Mouse (Mus musculus): ENCODE measurements at regions not wholly inside any gene's neighbourhood (a gene's known extent, or its start where the extent isn't known, plus 50 kb on each side); places are given as distances from the start of the nearest gene placed in this dataset.

DNA sequence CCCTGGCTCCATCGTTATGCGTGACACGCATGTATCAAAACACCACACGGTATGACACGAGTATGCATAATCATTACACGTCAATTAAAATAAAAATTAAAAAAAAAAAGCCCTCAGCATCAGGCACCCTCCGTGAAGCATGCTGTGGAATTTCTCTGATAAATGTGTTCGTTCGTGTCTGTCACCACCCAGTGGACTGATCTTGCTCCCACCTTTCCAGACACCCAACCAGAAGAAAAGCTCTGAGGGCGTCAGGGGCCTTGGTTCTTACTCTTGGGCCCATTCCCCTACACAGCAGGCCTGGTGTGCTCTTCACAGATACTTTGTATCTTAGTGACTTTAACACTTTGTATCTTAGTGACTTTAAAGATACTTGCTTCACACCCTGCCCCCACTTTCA, 200.5 kb downstream of the Cryba4 start:
- Histone ChIP-seq H3K36me3 (ENCODE audit: control insufficient read depth, insufficient read depth, low read length, poor library complexity, severe bottlenecking) (no peaks in the 10 kb centered on the region), H3K4me1 (ENCODE audit: control insufficient read depth, insufficient read depth, low read length) (peaks cover 4% of the 10 kb centered on the region), H3K9ac (ENCODE audit: low read depth, poor library complexity, severe bottlenecking) (no peak overlapping the region), H3K27me3 (ENCODE audit: control insufficient read depth, insufficient read depth, low read length, poor library complexity, severe bottlenecking) (no peaks in the 10 kb centered on the region), H3K4me3 (ENCODE audit: low read depth, low read length) (no peak overlapping the region), H3K27ac (ENCODE audit: insufficient read depth, low read length) (no peak overlapping the region), H3K9me3 (replicated peaks; ENCODE audit: control insufficient read depth, insufficient read depth, low read length, poor library complexity, severe bottlenecking) (no peaks in the 10 kb centered on the region)
- no peak for TF ChIP-seq CTCF (IDR thresholded peaks at IDR 0.05; ENCODE audit: low read depth, low read length)
- TF ChIP-seq EP300 (IDR thresholded peaks at IDR 0.05; ENCODE audit: insufficient read depth, low read depth, low read length) = no peak
- no peak for TF ChIP-seq POLR2A (IDR thresholded peaks at IDR 0.05; ENCODE audit: insufficient read depth, low read length)

DNA sequence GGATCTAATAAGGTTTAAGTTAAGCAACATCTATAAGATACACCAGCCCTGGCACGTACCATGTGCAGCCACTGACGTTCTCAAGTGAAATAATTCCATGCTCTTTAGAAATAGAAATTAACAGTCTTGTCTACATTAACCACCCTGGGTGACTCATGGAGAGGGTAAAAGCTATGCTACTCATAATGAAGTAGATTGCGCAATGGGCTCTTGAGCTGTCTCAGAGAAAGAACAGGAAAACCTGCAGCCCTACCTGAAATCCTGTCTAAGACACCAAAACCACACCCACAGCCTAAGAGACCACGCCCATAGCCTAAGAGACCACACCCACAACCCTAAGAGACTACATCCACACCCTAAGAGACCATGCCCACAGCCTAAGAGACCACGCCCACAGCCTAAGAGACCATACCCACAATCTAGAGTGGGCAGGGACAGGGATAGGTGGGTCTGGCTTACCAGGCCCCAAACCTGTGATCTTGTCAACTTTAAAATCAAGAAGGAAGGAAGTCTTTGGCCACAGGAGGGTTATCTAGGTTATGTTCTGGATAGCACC, 198.6 kb downstream of the Cryba4 start:
- H3K36me3 ChIP-seq (ENCODE audit: control insufficient read depth, insufficient read depth, low read length, poor library complexity, severe bottlenecking) = no peaks in the 10 kb centered on the region
- no peaks in the 10 kb centered on the region for H3K9me3 ChIP-seq (replicated peaks; ENCODE audit: control insufficient read depth, insufficient read depth, low read length, poor library complexity, severe bottlenecking)
- no peak overlapping the region for H3K9ac ChIP-seq (ENCODE audit: low read depth, poor library complexity, severe bottlenecking)
- no peaks in the 10 kb centered on the region for H3K27me3 ChIP-seq (ENCODE audit: control insufficient read depth, insufficient read depth, low read length, poor library complexity, severe bottlenecking)
- peaks cover 4% of the 10 kb centered on the region for H3K4me1 ChIP-seq (ENCODE audit: control insufficient read depth, insufficient read depth, low read length)
- no peak overlapping the region for H3K4me3 ChIP-seq (ENCODE audit: low read depth, low read length)
- H3K27ac ChIP-seq (ENCODE audit: insufficient read depth, low read length) = no peak overlapping the region
- no peak for TF ChIP-seq EP300 (IDR thresholded peaks at IDR 0.05; ENCODE audit: insufficient read depth, low read depth, low read length)
- no peak for TF ChIP-seq CTCF (IDR thresholded peaks at IDR 0.05; ENCODE audit: low read depth, low read length)
- TF ChIP-seq POLR2A (IDR thresholded peaks at IDR 0.05; ENCODE audit: insufficient read depth, low read length) = no peak

DNA sequence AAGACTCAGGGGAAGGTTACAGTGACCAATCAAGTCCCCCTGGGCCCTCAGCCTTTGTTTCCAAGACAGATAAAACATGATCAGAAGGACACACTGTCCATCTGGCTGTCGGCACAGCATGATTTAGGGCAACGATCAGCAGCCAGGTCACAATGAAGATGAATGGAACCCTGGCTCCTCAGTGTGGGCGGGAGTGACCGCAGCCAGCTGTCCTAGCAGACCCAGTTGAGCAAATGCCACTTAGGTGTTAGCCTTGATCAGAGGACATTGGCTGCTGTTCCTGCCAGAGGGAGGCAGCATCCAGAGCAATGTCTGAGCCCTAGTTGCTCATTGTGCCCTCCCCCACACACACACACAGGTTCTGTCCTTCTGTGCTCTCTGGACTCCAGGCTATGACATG, 197.3 kb downstream of the Cryba4 start:
- Histone ChIP-seq H3K27me3 (ENCODE audit: control insufficient read depth, insufficient read depth, low read length, poor library complexity, severe bottlenecking) (no peaks in the 10 kb centered on the region), H3K4me1 (ENCODE audit: control insufficient read depth, insufficient read depth, low read length) (no peaks in the 10 kb centered on the region), H3K9ac (ENCODE audit: low read depth, poor library complexity, severe bottlenecking) (no peak overlapping the region), H3K36me3 (ENCODE audit: control insufficient read depth, insufficient read depth, low read length, poor library complexity, severe bottlenecking) (no peaks in the 10 kb centered on the region), H3K27ac (ENCODE audit: insufficient read depth, low read length) (no peak overlapping the region), H3K9me3 (replicated peaks; ENCODE audit: control insufficient read depth, insufficient read depth, low read length, poor library complexity, severe bottlenecking) (no peaks in the 10 kb centered on the region), H3K4me3 (ENCODE audit: low read depth, low read length) (no peak overlapping the region)
- TF ChIP-seq CTCF (IDR thresholded peaks at IDR 0.05; ENCODE audit: low read depth, low read length) (no peak), POLR2A (IDR thresholded peaks at IDR 0.05; ENCODE audit: insufficient read depth, low read length) (no peak), EP300 (IDR thresholded peaks at IDR 0.05; ENCODE audit: insufficient read depth, low read depth, low read length) (no peak)

DNA sequence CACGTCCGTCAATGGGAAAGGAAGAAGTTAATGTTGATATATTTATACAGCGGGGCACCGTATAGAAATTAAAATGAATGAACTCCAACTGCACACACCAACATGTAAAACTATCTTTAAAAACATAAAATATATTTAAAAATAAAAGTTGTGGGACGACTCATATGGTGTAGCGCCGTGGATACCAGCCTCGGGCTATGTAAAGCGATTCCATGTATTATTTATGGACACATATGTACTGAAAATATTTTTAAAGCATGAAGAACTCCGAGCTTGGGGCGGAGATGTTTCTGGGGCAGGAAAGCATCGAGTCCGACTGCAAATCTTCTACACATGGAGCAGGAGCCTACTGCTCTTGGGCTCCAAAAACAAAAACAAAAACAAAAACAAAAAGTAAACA, 182.4 kb downstream of the Cryba4 start:
- Histone ChIP-seq H3K4me1 (ENCODE audit: control insufficient read depth, insufficient read depth, low read length) (no peaks in the 10 kb centered on the region), H3K9me3 (replicated peaks; ENCODE audit: control insufficient read depth, insufficient read depth, low read length, poor library complexity, severe bottlenecking) (no peaks in the 10 kb centered on the region), H3K27ac (ENCODE audit: insufficient read depth, low read length) (no peak overlapping the region), H3K4me3 (ENCODE audit: low read depth, low read length) (no peak overlapping the region), H3K27me3 (ENCODE audit: control insufficient read depth, insufficient read depth, low read length, poor library complexity, severe bottlenecking) (no peaks in the 10 kb centered on the region), H3K9ac (ENCODE audit: low read depth, poor library complexity, severe bottlenecking) (no peak overlapping the region), H3K36me3 (ENCODE audit: control insufficient read depth, insufficient read depth, low read length, poor library complexity, severe bottlenecking) (no peaks in the 10 kb centered on the region)
- no peak for TF ChIP-seq POLR2A (IDR thresholded peaks at IDR 0.05; ENCODE audit: insufficient read depth, low read length)
- no peak for TF ChIP-seq EP300 (IDR thresholded peaks at IDR 0.05; ENCODE audit: insufficient read depth, low read depth, low read length)
- TF ChIP-seq CTCF (IDR thresholded peaks at IDR 0.05; ENCODE audit: low read depth, low read length) = no peak

DNA sequence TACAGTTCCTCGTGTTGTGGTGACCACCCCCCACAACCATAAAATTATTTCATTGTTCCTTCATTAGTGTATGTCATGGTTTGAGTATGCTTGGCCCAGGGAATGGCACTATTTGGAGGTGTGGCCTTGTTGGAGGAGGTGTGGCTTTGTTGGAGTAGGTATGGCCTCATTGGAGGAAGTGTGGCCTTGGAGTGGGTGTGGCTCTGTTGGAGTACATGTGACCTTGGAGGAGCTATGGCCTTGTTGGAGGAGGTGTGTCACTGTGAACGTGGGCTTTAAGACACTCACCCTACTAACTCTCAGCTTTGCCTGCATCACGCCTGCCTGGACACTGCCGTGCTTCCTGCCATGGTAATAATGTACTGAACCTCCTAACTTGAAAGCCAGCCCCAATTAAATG, 179.9 kb downstream of the Cryba4 start:
- no peak overlapping the region for H3K27ac ChIP-seq (ENCODE audit: insufficient read depth, low read length)
- H3K4me3 ChIP-seq (ENCODE audit: low read depth, low read length) = no peak overlapping the region
- H3K36me3 ChIP-seq (ENCODE audit: control insufficient read depth, insufficient read depth, low read length, poor library complexity, severe bottlenecking) = no peaks in the 10 kb centered on the region
- no peak overlapping the region for H3K9ac ChIP-seq (ENCODE audit: low read depth, poor library complexity, severe bottlenecking)
- no peaks in the 10 kb centered on the region for H3K27me3 ChIP-seq (ENCODE audit: control insufficient read depth, insufficient read depth, low read length, poor library complexity, severe bottlenecking)
- TF ChIP-seq EP300 (IDR thresholded peaks at IDR 0.05; ENCODE audit: insufficient read depth, low read depth, low read length) = no peak
- TF ChIP-seq POLR2A (IDR thresholded peaks at IDR 0.05; ENCODE audit: insufficient read depth, low read length) = no peak
- no peak for TF ChIP-seq CTCF (IDR thresholded peaks at IDR 0.05; ENCODE audit: low read depth, low read length)
- no peaks in the 10 kb centered on the region for H3K4me1 ChIP-seq (ENCODE audit: control insufficient read depth, insufficient read depth, low read length)
- H3K9me3 ChIP-seq (replicated peaks; ENCODE audit: control insufficient read depth, insufficient read depth, low read length, poor library complexity, severe bottlenecking) = no peaks in the 10 kb centered on the region

DNA sequence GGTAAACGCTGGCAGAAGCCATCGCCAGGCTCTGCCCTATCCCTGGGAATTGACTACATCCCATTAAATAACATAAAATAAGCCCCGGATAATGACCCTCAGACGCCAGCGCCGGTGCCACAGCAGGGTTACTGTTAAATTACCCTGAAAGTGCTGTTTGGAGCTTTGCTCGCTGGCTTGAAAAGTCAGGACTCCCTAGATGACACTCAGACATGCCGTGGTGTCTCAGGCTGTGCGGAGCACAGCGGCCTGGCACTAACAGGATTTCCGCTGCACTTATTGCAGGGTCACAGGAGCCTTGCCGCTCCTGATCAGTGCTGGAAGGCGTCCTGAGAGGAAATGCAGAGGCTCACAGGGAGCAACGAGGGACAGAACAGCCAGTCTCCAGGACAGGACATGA, 175.2 kb downstream of the Cryba4 start:
- H3K27me3 ChIP-seq (ENCODE audit: control insufficient read depth, insufficient read depth, low read length, poor library complexity, severe bottlenecking) = no peaks in the 10 kb centered on the region
- H3K9me3 ChIP-seq (replicated peaks; ENCODE audit: control insufficient read depth, insufficient read depth, low read length, poor library complexity, severe bottlenecking) = no peaks in the 10 kb centered on the region
- TF ChIP-seq EP300 (IDR thresholded peaks at IDR 0.05; ENCODE audit: insufficient read depth, low read depth, low read length) (no peak), POLR2A (IDR thresholded peaks at IDR 0.05; ENCODE audit: insufficient read depth, low read length) (no peak), CTCF (IDR thresholded peaks at IDR 0.05; ENCODE audit: low read depth, low read length) (no peak)
- no peak overlapping the region for H3K9ac ChIP-seq (ENCODE audit: low read depth, poor library complexity, severe bottlenecking)
- H3K27ac ChIP-seq (ENCODE audit: insufficient read depth, low read length) = no peak overlapping the region
- H3K4me3 ChIP-seq (ENCODE audit: low read depth, low read length) = no peak overlapping the region
- H3K36me3 ChIP-seq (ENCODE audit: control insufficient read depth, insufficient read depth, low read length, poor library complexity, severe bottlenecking) = no peaks in the 10 kb centered on the region
- no peaks in the 10 kb centered on the region for H3K4me1 ChIP-seq (ENCODE audit: control insufficient read depth, insufficient read depth, low read length)
